Mouse (Mus musculus) heart, embryonic 14.5 days (tissue): ENCODE data around the gene Alg1. TPM values are rescaled to one million over a fixed set of nuclear protein-coding genes. Genes with fewer than 3 reads are reported as not detected.

ENCODE experiments used
- ATAC-seq: fragments of 200-750 bp; cut with Nextera tagmentation; 2 replicates; pipeline ENCODE4 v1.8.0; 2017; ENCODE audit warnings: low read depth, moderate TSS enrichment; ENCODE audit not compliant: insufficient number of reproducible peaks, insufficient read depth, low FRiP score
- H3K27ac ChIP-seq, 2 experiments: fragments of 200-500 bp in 1 of 2; fragments of 300-500 bp in 1 of 2; sonication (generic) in 1 of 2; replicated peaks in 1 of 2; 2 replicates each; pipeline ENCODE4 v1.5.1; 2012 to 2014; ENCODE audit warnings: low read depth in 2 of 2, low read length in 2 of 2, control low read depth in 1 of 2, mild to moderate bottlenecking in 1 of 2, mixed read lengths in 1 of 2; ENCODE audit not compliant: control insufficient read depth in 1 of 2, insufficient read depth in 1 of 2
- H3K27me3 ChIP-seq: fragments of 300-500 bp; sonication (generic); 2 replicates; pipeline ENCODE4 v1.6.1; 2014; ENCODE audit warnings: mild to moderate bottlenecking, low read length, control low read depth; ENCODE audit not compliant: control insufficient read depth, insufficient read depth
- H3K36me3 ChIP-seq: fragments of 300-500 bp; sonication (generic); 2 replicates; pipeline ENCODE4 v1.6.1; 2014; ENCODE audit warnings: mild to moderate bottlenecking, control low read depth, low read length, mixed read lengths; ENCODE audit not compliant: control insufficient read depth, insufficient read depth
- H3K4me1 ChIP-seq, 2 experiments: fragments of 200-500 bp in 1 of 2; fragments of 300-500 bp in 1 of 2; sonication (generic) in 1 of 2; 2 replicates each; pipeline ENCODE4 v1.6.1; 2012 to 2014; ENCODE audit warnings: low read length in 2 of 2, control low read depth in 1 of 2, mixed read lengths in 1 of 2; ENCODE audit not compliant: control insufficient read depth in 2 of 2, insufficient read depth in 2 of 2
- H3K4me2 ChIP-seq: fragments of 300-500 bp; sonication (generic); 2 replicates; pipeline ENCODE4 v1.6.1; 2014; ENCODE audit warnings: mild to moderate bottlenecking, low read length
- H3K4me3 ChIP-seq, 2 experiments: fragments of 200-500 bp in 1 of 2; fragments of 300-500 bp in 1 of 2; sonication (generic) in 1 of 2; 2 replicates each; pipeline ENCODE4 v1.5.1; 2012 to 2014; ENCODE audit warnings: low read length in 2 of 2, mild to moderate bottlenecking in 2 of 2, control low read depth in 1 of 2, low read depth in 1 of 2, moderate library complexity in 1 of 2; ENCODE audit not compliant: control insufficient read depth in 1 of 2, insufficient read depth in 1 of 2
- H3K9ac ChIP-seq: fragments of 300-500 bp; sonication (generic); 2 replicates; pipeline ENCODE4 v1.6.1; 2014; ENCODE audit warnings: mild to moderate bottlenecking, low read length
- H3K9me3 ChIP-seq: fragments of 300-500 bp; sonication (generic); 2 replicates; pipeline ENCODE4 v1.6.1; 2016; ENCODE audit warnings: low read length, control low read depth; ENCODE audit not compliant: control insufficient read depth
- WGBS: fragments of 180-500 bp; shearing (Covaris S2); extraction: QIAGEN DNeasy Blood & Tissue Kit; methylation state at CpG from one replicate; pipeline ENCODE4 v1.1.7; 2014; 5-methylcytosine and 5-hydroxymethylcytosine counted together
- microRNA-seq: library from miRNA; unstranded; fragments of <30 nt; microRNA quantifications from one replicate; pipeline ENCODE4, GENCODE M21; 2016
- polyA plus RNA-seq: library from polyadenylated mRNA; unstranded; fragments of >200 nt; fragmentation: Nextera tagmentation; extraction: Ambion mirVana; gene quantifications from 2 replicates; pipeline ENCODE4 v1.2.1, GENCODE M21; 2014

The Alg1 gene
- polyA plus RNA-seq, 1 experiment from 2014 or later = 29.5 TPM

GRCm38 (mm10) chr16:5282686-5283085 lies 49.3 kb downstream of the Alg1 start:
- no peaks in the 10 kb centered on the region for H3K27me3 ChIP-seq
- H3K36me3 ChIP-seq = no peaks in the 10 kb centered on the region
- ATAC-seq = no peak
- no peak overlapping the region for H3K4me2 ChIP-seq
- no peak overlapping the region for H3K4me3 ChIP-seq
- no peak overlapping the region for H3K27ac ChIP-seq
- WGBS = 80% methylated on average over 9 of the region's 9 CpGs
- H3K4me1 ChIP-seq = no peaks in the 10 kb centered on the region
- no peak overlapping the region for H3K9ac ChIP-seq
- no peaks in the 10 kb centered on the region for H3K9me3 ChIP-seq

- no peak overlapping the region for H3K27ac ChIP-seq
- H3K36me3 ChIP-seq = no peaks in the 10 kb centered on the region
- ATAC-seq = no peak
- WGBS = 37% methylated on average over 3 of the region's 3 CpGs
- H3K4me3 ChIP-seq = no peak overlapping the region
- H3K9me3 ChIP-seq = no peaks in the 10 kb centered on the region
- no peak overlapping the region for H3K9ac ChIP-seq
- H3K27me3 ChIP-seq = no peaks in the 10 kb centered on the region
- H3K4me2 ChIP-seq = no peak overlapping the region
- no peaks in the 10 kb centered on the region for H3K4me1 ChIP-seq
These were observed 52.0 kb downstream of the Alg1 start for GRCm38 (mm10) chr16:5285376-5285775.

Small RNA genes within 50 kb of the gene (microRNA-seq; reads per million reads assigned to microRNA genes)
- gene Gm23689 = not detected
- gene Gm26095 = not detected
- gene Mir6364 = not detected

Other genes with a start within 250 kb of the Alg1 start
- gene Sept12, start 235.8 kb upstream of the Alg1 start, polyA plus RNA-seq = not detected in 2 replicates
- 3.3 and 4.2 TPM in 2 replicates for gene Smim22, start 226.3 kb upstream of the Alg1 start, polyA plus RNA-seq
- gene Rogdi, start 220.1 kb upstream of the Alg1 start, polyA plus RNA-seq = 58.9 and 59.6 TPM in 2 replicates
- gene Glyr1, start 183.8 kb upstream of the Alg1 start, polyA plus RNA-seq = 59.7 and 68.3 TPM in 2 replicates
- gene Ubn1, start 183.6 kb upstream of the Alg1 start, polyA plus RNA-seq = 17.1 and 17.4 TPM in 2 replicates
- gene Ppl, start 101.2 kb upstream of the Alg1 start, polyA plus RNA-seq = 1.3 and 1.6 TPM in 2 replicates
- gene Sec14l5, start 86.5 kb upstream of the Alg1 start, polyA plus RNA-seq = 0.03 TPM in 1 of 2 replicates, not detected in the other
- 13.1 and 13.7 TPM in 2 replicates for gene Nagpa, start 29.6 kb upstream of the Alg1 start, polyA plus RNA-seq
- gene AU021092, start 11.3 kb upstream of the Alg1 start, polyA plus RNA-seq = 5.1 and 6.3 TPM in 2 replicates
- 31.2 and 31.7 TPM in 2 replicates for gene Eef2kmt, start 22.4 kb downstream of the Alg1 start, polyA plus RNA-seq